Mouse (Mus musculus): ENCODE results near the gene Abcc4.
A peak's percentile ranks its signal among the peaks of the same experiment; 100 is the strongest.

Gene Abcc4

GRCm38 (mm10) chr14:118506591-118507146 is 199.3 kb downstream of the Abcc4 start:
- DNase-seq (ENCODE audit: low read depth, low spot score): peak; percentile 6

- DNase-seq (ENCODE audit: low read depth, low spot score): no peak
Observed at GRCm38 (mm10) chr14:118496767-118497166, 209.3 kb downstream of the Abcc4 start.

GRCm38 (mm10) chr14:118495458-118495857 is 210.6 kb downstream of the Abcc4 start:
- peak; percentile 3 for DNase-seq (ENCODE audit: low read depth, low spot score)

- DNase-seq (ENCODE audit: low read depth, low spot score): no peak
Observed at GRCm38 (mm10) chr14:118491708-118492107, 214.3 kb downstream of the Abcc4 start.

GRCm38 (mm10) chr14:118491300-118491699 is 214.7 kb downstream of the Abcc4 start:
- DNase-seq (ENCODE audit: low read depth, low spot score): no peak

GRCm38 (mm10) chr14:118490525-118490924 is 215.5 kb downstream of the Abcc4 start:
- no peak for DNase-seq (ENCODE audit: low read depth, low spot score)

GRCm38 (mm10) chr14:118486349-118486748 is 219.7 kb downstream of the Abcc4 start:
- no peak for DNase-seq (ENCODE audit: low read depth, low spot score)

- no peak for DNase-seq (ENCODE audit: low read depth, low spot score)
Observed at GRCm38 (mm10) chr14:118485646-118486045, 220.4 kb downstream of the Abcc4 start.

- DNase-seq (ENCODE audit: low read depth, low spot score): no peak
Observed at GRCm38 (mm10) chr14:118482320-118482719, 223.7 kb downstream of the Abcc4 start.

GRCm38 (mm10) chr14:118481779-118482178 is 224.2 kb downstream of the Abcc4 start:
- DNase-seq (ENCODE audit: low read depth, low spot score): no peak

GRCm38 (mm10) chr14:118476329-118476728 is 229.7 kb downstream of the Abcc4 start:
- DNase-seq (ENCODE audit: low read depth, low spot score): no peak

- no peak for DNase-seq (ENCODE audit: low read depth, low spot score)
Observed at GRCm38 (mm10) chr14:118475100-118475454, 230.9 kb downstream of the Abcc4 start.

GRCm38 (mm10) chr14:118474226-118475099 is 231.6 kb downstream of the Abcc4 start:
- peak; percentile 26 for DNase-seq (ENCODE audit: low read depth, low spot score)

- DNase-seq (ENCODE audit: low read depth, low spot score): peak; percentile 10
Observed at GRCm38 (mm10) chr14:118473831-118474193, 232.2 kb downstream of the Abcc4 start.

- DNase-seq (ENCODE audit: low read depth, low spot score): peak; percentile 8
Observed at GRCm38 (mm10) chr14:118473188-118473830, 232.7 kb downstream of the Abcc4 start.

- DNase-seq (ENCODE audit: low read depth, low spot score): no peak
Observed at GRCm38 (mm10) chr14:118465331-118465730, 240.7 kb downstream of the Abcc4 start.

GRCm38 (mm10) chr14:118464401-118464800 is 241.6 kb downstream of the Abcc4 start:
- no peak for DNase-seq (ENCODE audit: low read depth, low spot score)

GRCm38 (mm10) chr14:118452572-118452971 is 253.4 kb downstream of the Abcc4 start:
- DNase-seq (ENCODE audit: low read depth, low spot score): no peak

- no peak for DNase-seq (ENCODE audit: low read depth, low spot score)
Observed at GRCm38 (mm10) chr14:118440155-118440554, 265.9 kb downstream of the Abcc4 start.

- DNase-seq (ENCODE audit: low read depth, low spot score): no peak
Observed at GRCm38 (mm10) chr14:118437156-118437931, 268.7 kb downstream of the Abcc4 start.

GRCm38 (mm10) chr14:118436791-118437155 is 269.2 kb downstream of the Abcc4 start:
- no peak for DNase-seq (ENCODE audit: low read depth, low spot score)

All from telencephalon, adult 2 months (tissue).